Mouse (Mus musculus) bone marrow macrophage, adult 2 months (primary cell): Measurements from ENCODE around the gene Sptlc2. TPM values are rescaled to one million over a fixed set of nuclear protein-coding genes. Genes with fewer than 3 reads are reported as not detected.
A peak's percentile ranks its signal among the peaks of the same experiment; 100 is the strongest.

Source experiments
- H3K27ac ChIP-seq: 2 replicates; pipeline ENCODE4 v1.5.1; 2012; ENCODE audit warnings: low read depth, low read length; ENCODE audit not compliant: insufficient read depth
- H3K4me1 ChIP-seq: 2 replicates; pipeline ENCODE4 v1.6.1; 2012; ENCODE audit warnings: low read length; ENCODE audit not compliant: control insufficient read depth, insufficient read depth
- H3K4me3 ChIP-seq: 2 replicates; pipeline ENCODE4 v1.5.1; 2012; ENCODE audit warnings: mild to moderate bottlenecking, low read length, moderate library complexity; ENCODE audit not compliant: insufficient read depth
- CTCF ChIP-seq: IDR thresholded peaks from 2 replicates; pipeline ENCODE4 v1.5.1; 2012; ENCODE audit warnings: low read depth, mild to moderate bottlenecking, low read length, moderate library complexity
- POLR2A ChIP-seq: IDR thresholded peaks from 2 replicates; pipeline ENCODE4 v1.6.1; 2012; ENCODE audit warnings: mild to moderate bottlenecking, low read depth, low read length, borderline replicate concordance
- polyA plus RNA-seq: library from polyadenylated mRNA; stranded (reverse); fragments of >200 nt; gene quantifications from 2 replicates; pipeline ENCODE4 v1.2.4, GENCODE M21; 2012; ENCODE audit not compliant: missing spikeins, insufficient read depth, insufficient read length

Sptlc2 gene
- 134 and 139 TPM in 2 replicates for polyA plus RNA-seq

DNA sequence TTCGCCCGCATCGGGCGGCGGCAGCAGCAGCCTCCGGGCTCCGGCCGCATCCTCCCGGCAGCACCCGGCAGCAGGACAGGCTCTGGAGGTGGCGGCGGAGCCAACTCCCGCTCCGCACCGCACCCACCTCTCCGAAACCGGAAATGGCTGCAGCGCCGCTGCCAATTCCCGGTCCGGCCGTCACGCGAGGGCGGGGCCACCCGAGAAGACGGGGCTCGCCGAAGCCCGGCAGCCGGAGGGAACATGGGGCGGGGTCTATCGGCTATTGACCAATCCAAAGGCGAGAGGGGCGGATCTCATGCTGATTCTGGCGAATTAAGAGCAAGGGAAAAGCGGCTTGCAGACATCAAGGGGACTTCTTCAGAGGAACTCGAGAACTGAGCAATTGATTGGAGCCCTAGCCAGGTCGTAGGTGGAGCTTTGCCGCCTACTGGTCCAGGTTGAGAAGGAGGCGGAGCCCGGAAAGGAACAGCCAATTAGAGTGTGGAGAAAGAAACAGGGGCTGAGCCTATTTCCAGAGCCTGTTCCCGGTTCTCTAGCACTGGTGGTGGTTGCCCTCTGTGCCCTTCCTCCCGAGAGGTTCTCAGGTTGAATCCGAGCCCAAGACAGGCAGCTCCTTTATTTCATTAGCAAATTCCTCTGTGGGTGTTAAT lies at the start of gene Sptlc2:
Sptlc2 (minus strand) TSS at position 234 of the 653 bp plus-strand sequence.
- Histone ChIP-seq H3K27ac (peak within 1 kb of the TSS; percentile 80), H3K4me3 (peak within 1 kb of the TSS; percentile 92), H3K4me1 (peaks cover 38% of the 10 kb centered on the region)
- TF ChIP-seq POLR2A (peak; percentile 70; the same call in 1 of the 2 replicates), CTCF (no peak)

- TF ChIP-seq POLR2A (no peak), CTCF (no peak)
- H3K4me1 ChIP-seq: peaks cover 8% of the 10 kb centered on the region
- H3K27ac ChIP-seq: no peak overlapping the region
- no peak overlapping the region for H3K4me3 ChIP-seq
Measured at GRCm38 (mm10) chr12:87428885-87429284, 40.7 kb upstream of the Sptlc2 start.

GRCm38 (mm10) chr12:87428295-87428694 lies 40.1 kb upstream of the Sptlc2 start:
- Histone ChIP-seq H3K27ac (no peak overlapping the region), H3K4me3 (no peak overlapping the region), H3K4me1 (peaks cover 10% of the 10 kb centered on the region)
- no peak for TF ChIP-seq POLR2A
- no peak for TF ChIP-seq CTCF

- Histone ChIP-seq H3K4me1 (peaks cover 10% of the 10 kb centered on the region), H3K4me3 (no peak overlapping the region), H3K27ac (no peak overlapping the region)
- no peak for TF ChIP-seq CTCF
- TF ChIP-seq POLR2A: no peak
Measured at GRCm38 (mm10) chr12:87426354-87427031, 38.3 kb upstream of the Sptlc2 start.

DNA sequence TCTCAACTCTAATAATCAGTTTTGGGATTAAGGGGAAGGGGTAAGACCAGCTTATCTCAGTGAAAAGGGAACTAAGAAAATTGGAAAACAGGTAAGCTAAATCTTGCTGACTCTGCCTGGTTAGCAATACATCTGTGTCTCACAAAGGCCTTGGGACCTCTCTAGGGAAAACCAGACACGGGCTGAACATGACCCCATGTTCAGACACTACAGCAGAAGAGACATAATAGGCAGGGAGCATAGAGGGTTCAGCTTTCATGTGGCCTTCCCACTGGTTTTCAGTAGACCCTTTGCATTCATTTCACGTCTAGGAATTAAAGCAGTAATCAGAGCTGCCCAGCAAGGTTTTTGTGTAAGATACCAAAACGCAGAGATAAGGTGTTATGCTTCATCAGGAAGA lies 36.4 kb upstream of the Sptlc2 start:
- H3K27ac ChIP-seq: no peak overlapping the region
- H3K4me3 ChIP-seq: no peak overlapping the region
- H3K4me1 ChIP-seq: peaks cover 10% of the 10 kb centered on the region
- TF ChIP-seq POLR2A: no peak
- no peak for TF ChIP-seq CTCF

- Histone ChIP-seq H3K4me3 (no peak overlapping the region), H3K27ac (no peak overlapping the region), H3K4me1 (peaks cover 6% of the 10 kb centered on the region)
- TF ChIP-seq CTCF: no peak
- TF ChIP-seq POLR2A: no peak
Measured at GRCm38 (mm10) chr12:87423700-87424099, 35.5 kb upstream of the Sptlc2 start.

- Histone ChIP-seq H3K4me1 (peaks cover 2% of the 10 kb centered on the region; the same call in 1 of the 2 replicates), H3K27ac (no peak overlapping the region), H3K4me3 (no peak overlapping the region)
- TF ChIP-seq POLR2A (no peak), CTCF (no peak)
Measured at GRCm38 (mm10) chr12:87421708-87422507, 33.8 kb upstream of the Sptlc2 start.

DNA sequence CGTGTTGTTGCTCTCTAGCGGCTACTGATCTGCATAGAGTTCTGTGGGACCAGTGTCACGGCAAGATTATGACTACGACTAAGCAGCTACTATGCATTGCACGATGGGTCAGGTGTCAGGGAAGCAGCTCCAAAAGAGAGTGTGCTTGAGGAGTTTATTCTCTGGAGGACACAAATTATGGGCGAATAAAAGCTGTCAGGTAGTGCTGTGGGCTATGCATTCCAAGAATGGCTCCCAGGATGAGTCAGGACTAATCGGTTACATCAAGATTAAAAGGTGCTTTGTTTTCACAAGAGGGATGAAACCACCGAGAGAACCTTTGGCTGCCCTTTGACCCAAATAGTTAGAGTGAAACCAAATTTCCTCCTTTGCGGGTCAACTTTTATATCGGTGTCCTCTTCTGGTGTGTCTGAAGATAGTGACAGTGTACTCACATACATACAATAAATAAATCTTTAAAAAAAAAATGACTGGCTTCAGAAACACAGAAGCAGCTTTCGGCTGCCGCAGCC lies 31.9 kb upstream of the Sptlc2 start:
- Histone ChIP-seq H3K4me1 (peaks cover 16% of the 10 kb centered on the region), H3K4me3 (no peak overlapping the region)

DNA sequence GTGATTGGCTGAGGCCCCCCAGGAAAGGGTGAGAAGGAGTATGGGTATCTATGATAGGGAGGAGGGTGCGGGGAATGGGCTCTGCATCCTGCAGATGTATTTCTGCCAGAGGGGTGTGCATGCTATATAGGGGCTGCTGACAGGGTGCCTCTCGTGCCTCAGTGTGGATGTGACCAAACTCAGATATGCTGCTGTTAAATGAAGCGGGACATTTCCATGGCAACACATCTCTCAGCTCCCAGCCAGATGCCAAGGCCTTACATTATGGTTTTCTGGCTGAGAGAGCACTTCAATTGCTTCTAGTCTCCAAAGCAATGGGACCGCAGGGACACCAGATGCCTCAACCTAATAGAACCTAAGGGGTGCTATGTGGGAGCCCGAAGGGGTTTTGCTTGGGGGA lies 30.8 kb upstream of the Sptlc2 start:
- Histone ChIP-seq H3K27ac (no peak overlapping the region), H3K4me1 (peaks cover 27% of the 10 kb centered on the region), H3K4me3 (no peak overlapping the region)
- TF ChIP-seq CTCF (no peak), POLR2A (no peak)

More for the DNA sequence above, 31.9 kb upstream of the Sptlc2 start:
- no peak overlapping the region for H3K27ac ChIP-seq
- no peak for TF ChIP-seq CTCF
- no peak for TF ChIP-seq POLR2A

DNA sequence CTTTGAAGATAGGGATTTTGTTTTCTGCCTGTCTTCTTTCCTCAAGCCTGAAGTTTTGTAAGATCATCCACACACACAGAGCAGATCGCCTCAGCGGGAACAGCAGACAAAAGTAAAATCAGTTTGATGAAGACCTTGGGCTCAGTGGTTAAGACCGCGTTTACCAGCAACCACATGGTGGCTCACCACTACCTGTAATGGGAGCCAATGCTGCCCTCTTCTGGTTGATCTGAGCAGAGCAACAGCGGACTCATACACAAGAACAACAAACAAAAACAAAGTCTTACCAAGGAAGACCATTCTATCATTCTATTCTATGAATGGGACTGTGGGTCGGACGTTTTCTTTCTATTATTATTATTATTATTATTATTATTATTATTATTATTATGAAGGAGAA lies 28.5 kb upstream of the Sptlc2 start:
- no peak for TF ChIP-seq POLR2A
- TF ChIP-seq CTCF: peak; percentile 78
- H3K4me3 ChIP-seq: no peak overlapping the region
- peaks cover 30% of the 10 kb centered on the region for H3K4me1 ChIP-seq
- no peak overlapping the region for H3K27ac ChIP-seq
